Mouse (Mus musculus) megakaryocyte, adult 5-6 weeks (primary cell): ENCODE measurements at regions not wholly inside any gene's neighbourhood (a gene's known extent, or its start where the extent isn't known, plus 50 kb on each side); places are given as distances from the start of the nearest gene placed in this dataset.

Experiments used
- ATAC-seq: 2 replicates; pipeline ENCODE4 v1.8.0; 2016; ENCODE audit warnings: mild to moderate bottlenecking, inconsistent platforms; ENCODE audit not compliant: poor library complexity, severe bottlenecking

DNA sequence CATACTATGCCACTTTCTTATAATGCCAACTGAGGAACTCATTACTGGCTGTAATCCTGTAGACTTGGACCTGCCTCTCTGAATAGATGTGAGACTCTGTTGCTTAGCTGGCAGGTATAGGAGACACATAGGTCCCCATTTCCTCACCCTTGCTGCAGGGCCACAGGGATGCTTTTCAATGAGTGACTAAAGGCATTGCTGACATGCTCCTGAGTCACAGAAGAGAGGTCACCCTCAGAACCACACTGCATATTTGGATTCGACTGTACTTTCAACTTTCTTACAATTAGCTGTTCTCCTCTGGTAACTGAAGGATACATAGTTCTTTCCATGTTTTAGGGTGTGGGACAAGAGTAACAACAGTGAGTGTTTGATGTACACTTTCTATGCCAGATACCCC lies 55.2 kb upstream of the Trabd2b start:
- ATAC-seq, result no peak

DNA sequence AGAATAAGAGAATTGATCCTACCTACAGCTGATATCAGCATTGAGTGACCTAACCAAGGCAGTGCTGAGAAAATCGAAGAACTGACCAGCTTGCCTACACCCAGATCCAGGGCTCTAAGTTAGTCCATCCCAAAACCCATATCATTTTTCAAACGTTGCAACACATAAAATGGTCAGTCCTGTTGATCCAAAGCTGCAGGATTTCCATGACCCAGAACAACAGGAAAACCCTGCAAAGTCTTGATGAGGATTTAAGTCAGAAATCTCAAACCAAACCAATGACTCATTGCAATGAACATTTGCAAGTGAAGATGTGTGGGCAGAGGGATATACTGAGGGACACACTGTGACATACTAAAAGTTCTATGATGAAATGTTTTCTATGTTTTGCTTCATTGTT lies 53.5 kb upstream of the Trabd2b start:
- ATAC-seq, result no peak
